Mouse (Mus musculus) kidney, adult 2 months (tissue): ENCODE measurements at regions not wholly inside any gene's neighbourhood (a gene's known extent, or its start where the extent isn't known, plus 50 kb on each side); places are given as distances from the start of the nearest gene placed in this dataset.

ENCODE experiments used
- DNase-seq: peaks from one replicate; pipeline ENCODE4 v3.0.0; 2021
- H3K27ac ChIP-seq: fragments of 200-500 bp; 2 replicates; pipeline ENCODE4 v1.5.1; 2012; ENCODE audit warnings: low read depth, low read length, control low read depth, inconsistent platforms; ENCODE audit not compliant: insufficient read depth
- H3K27me3 ChIP-seq: fragments of 200-500 bp; replicated peaks from 2 replicates; pipeline ENCODE4 v1.6.1; 2012; ENCODE audit warnings: mild to moderate bottlenecking, moderate library complexity, low read length, inconsistent platforms; ENCODE audit not compliant: control insufficient read depth, insufficient read depth
- H3K36me3 ChIP-seq: fragments of 200-500 bp; 2 replicates; pipeline ENCODE4 v1.6.1; 2012; ENCODE audit warnings: mild to moderate bottlenecking, moderate library complexity, low read length, inconsistent platforms; ENCODE audit not compliant: control insufficient read depth, insufficient read depth
- H3K4me1 ChIP-seq: fragments of 200-500 bp; 2 replicates; pipeline ENCODE4 v1.6.1; 2011; ENCODE audit warnings: low read length; ENCODE audit not compliant: control insufficient read depth, insufficient read depth
- H3K4me3 ChIP-seq: fragments of 200-500 bp; 2 replicates; pipeline ENCODE4 v1.5.1; 2011; ENCODE audit warnings: mild to moderate bottlenecking, low read depth, low read length, control low read depth; ENCODE audit not compliant: insufficient read depth
- CTCF ChIP-seq: fragments of 200-500 bp; conservative IDR thresholded peaks from 2 replicates; pipeline ENCODE4 v1.5.1; 2011; ENCODE audit warnings: low read depth, mild to moderate bottlenecking, control low read depth, low read length, moderate library complexity, mixed read lengths; ENCODE audit not compliant: insufficient read depth, insufficient read length
- POLR2A ChIP-seq: fragments of 200-500 bp; IDR thresholded peaks from one replicate; pipeline ENCODE4 v1.6.1; 2011; ENCODE audit warnings: low read depth, low read length, control low read depth
- WGBS: fragments of 180-500 bp; shearing (Covaris S2); methylation state at CpG from one replicate; pipeline ENCODE4 v1.1.7; 2018; 5-methylcytosine and 5-hydroxymethylcytosine counted together

DNA sequence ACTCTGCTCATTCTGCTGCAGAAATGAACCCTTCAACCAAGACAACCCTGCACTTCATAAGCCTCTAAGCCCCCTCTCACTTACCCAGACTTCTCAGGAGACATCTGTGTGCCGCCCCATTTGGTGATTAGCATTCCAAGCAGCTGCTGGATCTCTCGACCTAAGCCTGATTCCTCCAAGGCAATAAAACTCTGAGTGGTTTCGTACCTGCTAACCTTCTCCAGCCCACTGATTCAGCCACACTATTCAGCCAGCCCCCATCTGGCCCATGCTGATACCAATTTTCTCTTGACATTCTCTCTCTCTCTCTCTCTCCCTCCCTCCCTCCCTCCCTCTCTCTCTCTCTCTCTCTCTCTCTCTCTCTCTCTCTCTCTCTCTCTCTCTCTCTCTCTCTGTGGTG is 88.2 kb downstream of the Zmat3 start:
- Histone ChIP-seq H3K27ac (no peak overlapping the region), H3K27me3 (no peaks in the 10 kb centered on the region), H3K36me3 (no peaks in the 10 kb centered on the region), H3K4me3 (no peak overlapping the region), H3K4me1 (no peaks in the 10 kb centered on the region)
- no peak for DNase-seq
- TF ChIP-seq CTCF (no peak), POLR2A (no peak)
- WGBS, result 17% methylated on average over 3 of the region's 3 CpGs

DNA sequence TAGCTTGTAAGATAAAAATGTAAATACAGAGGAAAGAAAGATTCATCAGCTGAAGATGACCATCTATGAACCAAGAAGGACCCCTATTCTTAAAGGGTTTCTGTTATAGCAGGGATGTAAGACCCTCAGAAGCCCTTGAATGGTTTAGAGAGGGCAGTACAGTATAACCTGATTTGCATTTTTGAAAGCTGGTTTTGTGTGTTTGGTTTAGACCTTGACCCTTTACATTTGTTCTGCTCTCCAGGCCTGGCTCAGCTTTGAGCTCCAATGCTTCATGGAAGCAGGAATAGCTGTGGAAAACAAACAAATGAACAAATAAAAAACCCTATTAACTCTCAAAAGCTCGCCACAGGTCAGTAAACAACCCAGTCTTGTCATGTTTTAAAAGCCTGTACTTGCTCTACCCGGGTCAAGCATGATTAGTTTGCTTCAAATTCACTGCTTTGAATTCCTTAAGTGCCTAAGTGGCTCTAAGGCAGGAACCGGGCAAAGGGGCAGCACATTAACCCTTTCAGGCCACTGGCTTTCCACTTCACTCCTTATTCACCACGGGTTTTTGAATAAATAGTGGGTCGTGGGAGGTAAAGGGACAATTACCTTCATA is 100.1 kb downstream of the Zmat3 start:
- H3K4me3 ChIP-seq, result no peak overlapping the region
- H3K4me1 ChIP-seq, result peaks cover 6% of the 10 kb centered on the region; the same call in 1 of the 2 replicates
- TF ChIP-seq POLR2A (no peak), CTCF (no peak)
- H3K27ac ChIP-seq, result peak overlapping the region; percentile 23; the same call in 1 of the 2 replicates
- no peaks in the 10 kb centered on the region for H3K36me3 ChIP-seq
- H3K27me3 ChIP-seq, result no peaks in the 10 kb centered on the region
- WGBS, result 12% methylated on average over 5 of the region's 5 CpGs
- peak; percentile 30 for DNase-seq
